Mouse (Mus musculus): ENCODE data around the gene Fbxl13.

Fbxl13 gene

DNA sequence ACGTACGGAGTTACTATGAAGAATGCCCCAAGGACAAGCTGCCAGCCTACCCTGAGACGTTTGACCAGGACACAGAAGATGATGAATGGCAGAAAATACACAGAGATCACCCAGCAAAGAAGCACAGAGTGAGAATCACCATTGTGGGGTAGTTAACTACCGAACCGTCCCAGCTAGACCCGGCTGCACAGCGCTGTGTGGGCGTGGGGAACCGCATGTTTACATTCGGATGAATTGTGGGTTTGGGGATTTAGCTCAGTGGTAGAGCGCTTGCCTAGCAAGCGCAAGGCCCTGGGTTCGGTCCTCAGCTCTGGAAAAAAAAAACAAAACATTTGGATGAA lies 70.3 kb downstream of the Fbxl13 start:
- in situ Hi-C loops (cut with MseI, MboI), result no loop called here

DNA sequence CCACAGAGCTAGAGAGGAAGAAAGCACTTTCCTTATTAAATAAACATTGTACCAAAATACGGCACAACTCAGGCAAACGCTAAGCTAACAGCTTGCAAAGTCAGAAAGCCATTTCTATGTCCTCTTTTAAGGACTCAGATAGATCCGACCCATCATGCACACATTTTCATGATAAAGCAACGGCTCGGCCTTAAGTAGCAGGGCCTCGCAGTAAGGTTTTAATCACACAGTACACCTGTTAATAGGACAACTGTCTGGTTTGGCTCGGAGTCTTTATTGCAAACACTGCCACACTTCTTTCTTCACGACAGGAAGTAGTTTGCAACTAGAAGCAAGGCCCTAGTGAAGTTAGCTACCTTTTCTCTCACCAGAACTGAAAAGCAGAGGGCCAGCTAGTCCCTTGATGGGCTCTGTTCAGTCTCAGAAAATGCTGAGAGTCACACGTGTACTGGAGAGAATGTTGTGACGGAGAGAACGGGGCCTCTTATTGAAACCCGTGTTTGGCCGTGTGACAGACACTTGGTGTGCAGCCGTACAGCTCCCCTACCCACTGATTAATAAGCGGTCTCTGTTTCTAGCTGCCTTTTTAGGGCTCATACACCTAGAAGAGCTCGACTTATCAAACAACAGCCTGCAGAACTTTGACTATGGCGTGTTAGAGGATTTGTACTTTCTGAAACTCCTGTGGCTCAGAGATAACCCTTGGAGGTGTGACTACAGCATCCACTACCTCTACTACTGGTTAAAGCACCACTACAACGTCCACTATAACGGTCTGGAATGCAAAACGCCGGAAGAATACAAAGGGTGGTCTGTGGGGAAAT lies 70.8 kb downstream of the Fbxl13 start:
- in situ Hi-C loops (cut with MseI, MboI), result no loop called here

DNA sequence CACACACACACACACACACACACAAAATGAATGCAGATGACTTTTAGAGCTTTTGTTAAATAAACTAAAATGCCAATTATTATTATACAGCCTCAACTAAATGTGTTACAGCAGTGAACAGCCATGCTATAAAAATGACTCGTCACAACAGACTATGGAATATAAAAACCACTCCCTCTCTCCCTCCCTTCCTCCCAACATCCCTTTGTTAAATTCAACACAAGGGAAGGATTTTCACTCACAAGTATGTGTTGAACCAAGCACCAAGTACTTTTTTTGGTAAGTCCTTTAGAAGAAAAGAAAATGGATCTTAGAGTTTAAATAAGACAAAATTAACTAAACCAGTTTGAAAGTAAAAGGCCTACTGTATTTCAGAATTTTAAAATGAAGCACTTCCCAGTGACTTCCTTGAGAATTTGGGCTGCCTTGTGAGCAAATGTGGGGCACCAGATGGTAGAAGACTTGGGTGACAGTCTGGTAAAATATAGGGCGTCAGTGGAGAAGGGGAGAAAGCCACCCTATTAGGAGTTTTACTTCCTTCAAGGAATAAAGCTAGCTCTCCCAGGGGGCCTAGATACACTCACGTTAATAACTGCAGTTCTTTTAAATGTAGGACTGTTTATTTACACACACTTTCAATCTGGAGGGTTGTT lies 72.5 kb downstream of the Fbxl13 start:
- in situ Hi-C loops (cut with MseI, MboI), result no loop called here

GRCm38 (mm10) chr5:21567784-21568183 lies 77.7 kb downstream of the Fbxl13 start:
- in situ Hi-C loops (cut with MseI, MboI), result no loop called here

- in situ Hi-C loops (cut with MseI, MboI), result no loop called here
Observed at GRCm38 (mm10) chr5:21565392-21566065, 79.9 kb downstream of the Fbxl13 start.

DNA sequence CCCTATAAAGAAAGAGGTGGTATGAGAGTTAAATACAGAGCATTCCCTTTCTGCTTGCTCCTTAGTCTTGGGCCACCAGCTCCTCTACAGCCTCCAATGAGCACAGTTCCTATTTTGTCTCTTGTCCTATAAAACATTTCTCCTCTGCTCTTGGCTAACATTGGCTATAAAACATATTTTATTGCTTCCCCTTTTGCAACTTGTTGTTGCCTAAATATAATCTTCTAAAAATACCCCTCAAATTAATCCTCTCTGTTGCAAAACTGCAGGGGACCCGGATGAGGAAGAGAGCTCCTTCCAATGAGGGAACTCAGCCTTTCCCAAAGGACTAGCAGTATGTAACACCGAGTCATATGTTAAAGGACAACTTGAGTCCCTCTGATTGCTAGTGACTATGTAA lies 81.5 kb downstream of the Fbxl13 start:
- in situ Hi-C loops (cut with MseI, MboI), result no loop called here

- in situ Hi-C loops (cut with MseI, MboI), result no loop called here
Observed at GRCm38 (mm10) chr5:21556502-21556901, 88.9 kb downstream of the Fbxl13 start.

DNA sequence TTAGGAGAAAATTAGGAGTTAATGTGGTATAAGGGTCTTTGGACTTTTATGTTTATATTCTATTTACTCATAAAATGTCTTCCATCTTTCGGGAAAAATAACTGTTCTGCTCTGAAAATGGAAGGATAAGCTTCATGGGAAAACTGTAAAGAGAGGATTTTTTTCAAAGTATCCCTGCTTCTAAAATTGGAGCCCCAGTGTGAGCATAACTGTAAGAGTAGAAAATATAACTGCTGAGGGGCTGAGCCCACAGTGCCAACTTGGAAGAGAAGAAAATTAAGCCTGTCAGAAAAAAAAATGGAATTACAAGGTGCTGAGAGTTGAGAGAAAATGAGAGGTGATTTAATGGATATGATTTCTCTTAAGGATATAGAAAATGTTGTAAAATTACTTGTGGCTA lies 90.7 kb downstream of the Fbxl13 start:
- in situ Hi-C loops (cut with MseI, MboI), result no loop called here

- in situ Hi-C loops (cut with MseI, MboI), result no loop called here
Observed at GRCm38 (mm10) chr5:21553685-21554084, 91.7 kb downstream of the Fbxl13 start.

- in situ Hi-C loops (cut with MseI, MboI), result no loop called here
Observed at GRCm38 (mm10) chr5:21547005-21547404, 98.4 kb downstream of the Fbxl13 start.

GRCm38 (mm10) chr5:21545786-21546185 lies 99.6 kb downstream of the Fbxl13 start:
- in situ Hi-C loops (cut with MseI, MboI), result no loop called here

- in situ Hi-C loops (cut with MseI, MboI), result no loop called here
Observed at GRCm38 (mm10) chr5:21545227-21545626, 100.2 kb downstream of the Fbxl13 start.

DNA sequence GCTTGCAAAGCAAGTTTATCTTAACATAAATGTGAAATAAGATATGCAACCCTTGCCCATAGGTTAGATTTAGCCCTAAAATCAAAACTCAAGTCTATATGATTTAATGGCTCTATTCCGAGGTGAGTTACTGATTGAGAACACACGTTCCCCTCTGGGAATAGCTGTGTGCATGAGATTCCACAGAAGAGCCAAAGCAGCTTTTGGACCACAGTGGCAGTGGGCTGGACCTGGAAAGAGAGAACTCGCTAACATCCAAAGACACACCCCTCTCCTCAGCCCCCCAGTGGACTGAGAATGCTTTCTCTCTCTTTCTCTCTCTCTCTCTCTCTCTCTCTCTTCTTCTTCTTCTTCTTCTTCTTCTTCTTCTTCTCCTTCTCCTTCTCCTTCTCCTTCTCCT lies 100.6 kb downstream of the Fbxl13 start:
- in situ Hi-C loops (cut with MseI, MboI), result no loop called here

- in situ Hi-C loops (cut with MseI, MboI), result no loop called here
Observed at GRCm38 (mm10) chr5:21543409-21544201, 101.8 kb downstream of the Fbxl13 start, which contains the start of gene Lrrc17. Gene Lrrc17 (plus strand): TSS chr5:21543559.

GRCm38 (mm10) chr5:21542226-21542625 lies 103.2 kb downstream of the Fbxl13 start:
- in situ Hi-C loops (cut with MseI, MboI), result no loop called here

GRCm38 (mm10) chr5:21532921-21533320 lies 112.5 kb downstream of the Fbxl13 start:
- in situ Hi-C loops (cut with MseI, MboI), result no loop called here

GRCm38 (mm10) chr5:21532126-21532525 lies 113.3 kb downstream of the Fbxl13 start:
- in situ Hi-C loops (cut with MseI, MboI), result no loop called here

DNA sequence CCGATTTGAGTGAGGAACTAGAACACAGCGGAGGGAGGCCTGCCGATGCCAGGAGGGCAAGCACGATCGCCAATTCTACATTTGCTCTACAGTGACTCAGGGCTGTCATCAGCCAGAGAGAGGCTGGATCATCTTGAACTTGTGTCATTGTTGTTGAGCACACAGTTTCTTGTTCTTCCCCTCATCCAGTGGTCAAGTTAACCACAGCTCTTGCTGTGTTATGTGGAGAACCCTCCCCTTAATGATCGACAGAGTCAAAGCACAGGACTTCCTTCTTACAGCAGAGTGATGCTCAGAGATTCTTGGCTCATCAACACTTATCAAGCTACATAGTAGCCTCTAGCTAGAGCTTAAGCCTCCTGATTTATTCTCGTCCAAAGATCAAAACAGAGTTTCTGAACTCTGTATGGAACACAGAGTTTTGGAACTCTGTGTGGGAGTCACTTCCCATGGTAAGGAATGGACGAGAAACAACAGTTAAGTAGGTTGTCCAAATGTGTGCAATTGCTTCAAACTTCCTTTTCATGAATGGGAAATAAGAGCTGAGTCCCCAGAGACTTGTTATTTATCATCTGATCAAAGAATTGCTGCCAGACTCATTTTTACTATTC lies 116.2 kb downstream of the Fbxl13 start:
- in situ Hi-C loops (cut with MseI, MboI), result no loop called here

- in situ Hi-C loops (cut with MseI, MboI), result no loop called here
Observed at GRCm38 (mm10) chr5:21528068-21528842, 117.2 kb downstream of the Fbxl13 start.

DNA sequence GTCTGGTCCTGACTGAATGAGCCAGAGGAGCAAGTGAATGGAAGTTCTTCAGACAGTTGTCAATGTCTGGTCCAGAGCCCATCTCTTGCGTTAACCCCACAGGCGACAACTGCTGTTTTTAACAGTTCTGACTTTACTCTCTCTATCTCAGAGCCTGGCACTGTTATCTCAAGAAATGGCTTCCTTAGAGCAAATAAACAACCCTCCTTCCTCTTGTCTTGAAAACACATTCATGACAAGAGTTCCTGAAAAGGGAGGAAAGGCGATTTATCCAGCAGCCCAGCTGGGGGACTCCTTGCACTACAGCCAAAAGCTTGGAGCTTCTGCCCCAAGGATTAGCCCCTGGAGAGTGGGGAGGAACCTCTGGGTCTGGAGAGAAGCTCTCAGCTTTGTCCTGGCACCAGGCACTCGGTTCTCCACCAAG lies 117.9 kb downstream of the Fbxl13 start:
- in situ Hi-C loops (cut with MseI, MboI), result no loop called here

All from mouse trophoblast stem cell (cell line).